Mouse (Mus musculus) granulocyte monocyte progenitor cell, adult 5-6 weeks (primary cell): ENCODE data around the gene Afmid. TPM values are rescaled to one million over a fixed set of nuclear protein-coding genes. Genes with fewer than 3 reads are reported as not detected.
A peak's percentile ranks its signal among the peaks of the same experiment; 100 is the strongest.
"Not testable (repeated sequence)": the region's sequence is repeated elsewhere in the genome, so short reads cannot be mapped to it uniquely, and the experiment has no call there.

ENCODE experiments used
- ATAC-seq: replicated peaks from 2 replicates; pipeline ENCODE4 v1.8.0; 2016; ENCODE audit warnings: mild to moderate bottlenecking, moderate TSS enrichment, inconsistent platforms; ENCODE audit not compliant: poor library complexity, severe bottlenecking
- total RNA-seq, 2 experiments: library from RNA; stranded (forward) in 1 of 2; stranded (reverse) in 1 of 2; fragments of 200-712, 200-1000 nt in 1 of 2; fragments of >200 nt in 1 of 2; fragmentation: Nextera tagmentation in 1 of 2; gene quantifications; 2 replicates each; pipeline ENCODE4 v1.2.3; 2014 to 2017

Gene Afmid
- total RNA-seq, 2 experiments from 2014 or later = 1.4 to 9.0 TPM

- peak; percentile 92 for ATAC-seq
Observed at GRCm38 (mm10) chr11:117792281-117792888, 33.3 kb upstream of the Afmid start.

GRCm38 (mm10) chr11:117794035-117794551 lies 31.6 kb upstream of the Afmid start:
- ATAC-seq = no peak

- no peak for ATAC-seq
Observed at GRCm38 (mm10) chr11:117796954-117797353, 28.8 kb upstream of the Afmid start.

GRCm38 (mm10) chr11:117797511-117798159 lies 28.1 kb upstream of the Afmid start, which contains the start of gene 6030468B19Rik:
6030468B19Rik (plus strand) TSS chr11:117797660.
- no peak for ATAC-seq

- ATAC-seq = 0 out of 2 replicates have a peak, but pooled peaks have one; percentile 32
Observed at GRCm38 (mm10) chr11:117798160-117798541, 27.6 kb upstream of the Afmid start.

- ATAC-seq = peak; percentile 53
Observed at GRCm38 (mm10) chr11:117799174-117799573, 26.6 kb upstream of the Afmid start.

GRCm38 (mm10) chr11:117800038-117800437 lies 25.7 kb upstream of the Afmid start:
- ATAC-seq = no peak

- no peak for ATAC-seq
Observed at GRCm38 (mm10) chr11:117801650-117802049, 24.1 kb upstream of the Afmid start.

- ATAC-seq = peak; percentile 61
Observed at GRCm38 (mm10) chr11:117803166-117803688, 22.5 kb upstream of the Afmid start.

- no peak for ATAC-seq
Observed at GRCm38 (mm10) chr11:117806781-117807180, 18.9 kb upstream of the Afmid start.

- ATAC-seq = peak; percentile 45
Observed at GRCm38 (mm10) chr11:117809407-117810311, 16.1 kb upstream of the Afmid start, which contains the start of the genes Gm20708 and Syngr2. Gm20708 (plus strand) TSS chr11:117809668. Syngr2 (plus strand) TSS chr11:117809668.

GRCm38 (mm10) chr11:117810401-117811046 lies 15.2 kb upstream of the Afmid start:
- ATAC-seq = peak; percentile 72

GRCm38 (mm10) chr11:117813867-117814266 lies 11.9 kb upstream of the Afmid start:
- no peak for ATAC-seq

GRCm38 (mm10) chr11:117814704-117815366 lies 10.9 kb upstream of the Afmid start:
- peak; percentile 21; the same call in 1 of the 2 replicates for ATAC-seq

- ATAC-seq = not testable (repeated sequence)
Observed at GRCm38 (mm10) chr11:117815850-117816249, 9.9 kb upstream of the Afmid start.

- ATAC-seq = no peak
Observed at GRCm38 (mm10) chr11:117816389-117816996, 9.2 kb upstream of the Afmid start.

- no peak for ATAC-seq
Observed at GRCm38 (mm10) chr11:117819095-117819494, 6.6 kb upstream of the Afmid start.

- no peak for ATAC-seq
Observed at GRCm38 (mm10) chr11:117820173-117820572, 5.6 kb upstream of the Afmid start.

GRCm38 (mm10) chr11:117821868-117822267 lies 3.9 kb upstream of the Afmid start:
- no peak for ATAC-seq
